Mouse (Mus musculus) midbrain, embryonic 14.5 days (tissue): Measurements from ENCODE around the gene Rgl1. TPM values are rescaled to one million over a fixed set of nuclear protein-coding genes. Genes with fewer than 3 reads are reported as not detected.
"Not testable (repeated sequence)": the region's sequence is repeated elsewhere in the genome, so short reads cannot be mapped to it uniquely, and the experiment has no call there.

Experiments
- ATAC-seq: fragments of 200-750 bp; cut with Nextera tagmentation; 2 replicates; pipeline ENCODE4 v1.8.0; 2017; ENCODE audit warnings: moderate number of reproducible peaks, moderate library complexity; ENCODE audit not compliant: low FRiP score, low TSS enrichment
- DNase-seq: peaks from one replicate; pipeline ENCODE4 v3.0.0-alpha.2; 2015
- H3K27ac ChIP-seq: fragments of 300-500 bp; sonication (generic); replicated peaks from 2 replicates; pipeline ENCODE4 v1.5.1; 2014; ENCODE audit warnings: mild to moderate bottlenecking, low read depth, low read length, moderate library complexity
- H3K27me3 ChIP-seq: fragments of 300-500 bp; sonication (generic); 2 replicates; pipeline ENCODE4 v1.6.1; 2014; ENCODE audit warnings: low read length, control low read depth, mixed read lengths; ENCODE audit not compliant: control insufficient read depth, insufficient read depth
- H3K36me3 ChIP-seq: fragments of 300-500 bp; sonication (generic); 2 replicates; pipeline ENCODE4 v1.6.1; 2014; ENCODE audit warnings: low read length, control low read depth; ENCODE audit not compliant: control insufficient read depth, insufficient read depth
- H3K4me1 ChIP-seq: fragments of 300-500 bp; sonication (generic); 2 replicates; pipeline ENCODE4 v1.6.1; 2014; ENCODE audit warnings: mild to moderate bottlenecking, antibody characterized with exemption, low read length, control low read depth; ENCODE audit not compliant: control insufficient read depth, insufficient read depth
- H3K4me2 ChIP-seq: fragments of 300-500 bp; sonication (generic); 2 replicates; pipeline ENCODE4 v1.6.1; 2014; ENCODE audit warnings: mild to moderate bottlenecking, low read length, moderate library complexity
- H3K4me3 ChIP-seq: fragments of 300-500 bp; sonication (generic); replicated peaks from 2 replicates; pipeline ENCODE4 v1.5.1; 2014; ENCODE audit warnings: low read depth, low read length
- H3K9ac ChIP-seq: fragments of 300-500 bp; sonication (generic); replicated peaks from 2 replicates; pipeline ENCODE4 v1.6.1; 2014; ENCODE audit warnings: mild to moderate bottlenecking, low read length, moderate library complexity
- H3K9me3 ChIP-seq: fragments of 300-500 bp; sonication (generic); 2 replicates; pipeline ENCODE4 v1.6.1; 2016; ENCODE audit warnings: low read length, control low read depth, mixed read lengths; ENCODE audit not compliant: control insufficient read depth
- WGBS: fragments of 180-500 bp; shearing (Covaris S2); extraction: QIAGEN DNeasy Blood & Tissue Kit; methylation state at CpG from one replicate; pipeline ENCODE4 v1.1.7; 2014; 5-methylcytosine and 5-hydroxymethylcytosine counted together
- polyA plus RNA-seq: library from polyadenylated mRNA; unstranded; fragments of >200 nt; fragmentation: Nextera tagmentation; extraction: Ambion mirVana; gene quantifications from 2 replicates; pipeline ENCODE4 v1.2.1, GENCODE M21; 2014

Gene Rgl1
- polyA plus RNA-seq, 1 experiment from 2014 or later = 16.6 TPM

- Histone ChIP-seq H3K9ac (no peak overlapping the region), H3K27ac (no peak overlapping the region), H3K4me3 (no peak overlapping the region), H3K4me1 (peaks cover 11% of the 10 kb centered on the region; the same call in 1 of the 2 replicates), H3K27me3 (no peaks in the 10 kb centered on the region), H3K36me3 (no peaks in the 10 kb centered on the region), H3K9me3 (no peaks in the 10 kb centered on the region), H3K4me2 (no peak overlapping the region)
- DNase-seq (peak; percentile 69), ATAC-seq (no peak)
- 34% methylated on average over 12 of the region's 12 CpGs for WGBS
These were observed 24.1 kb upstream of the Rgl1 start for GRCm38 (mm10) chr1:152790254-152790653.

GRCm38 (mm10) chr1:152788121-152788660 is 22.0 kb upstream of the Rgl1 start:
- Histone ChIP-seq H3K27ac (no peak overlapping the region), H3K4me2 (no peak overlapping the region), H3K4me1 (peaks cover 6% of the 10 kb centered on the region; the same call in 1 of the 2 replicates), H3K9ac (no peak overlapping the region), H3K27me3 (no peaks in the 10 kb centered on the region), H3K4me3 (no peak overlapping the region), H3K9me3 (no peaks in the 10 kb centered on the region), H3K36me3 (no peaks in the 10 kb centered on the region)
- DNase-seq (no peak), ATAC-seq (no peak)
- WGBS = 20% methylated on average over 4 of the region's 4 CpGs

GRCm38 (mm10) chr1:152786953-152787352 is 20.8 kb upstream of the Rgl1 start:
- ATAC-seq (no peak), DNase-seq (no peak)
- H3K36me3 ChIP-seq = no peaks in the 10 kb centered on the region
- no peak overlapping the region for H3K4me3 ChIP-seq
- H3K4me2 ChIP-seq = no peak overlapping the region
- no peaks in the 10 kb centered on the region for H3K9me3 ChIP-seq
- H3K4me1 ChIP-seq = no peaks in the 10 kb centered on the region
- WGBS = 92% methylated on average over 4 of the region's 4 CpGs
- H3K9ac ChIP-seq = no peak overlapping the region
- no peaks in the 10 kb centered on the region for H3K27me3 ChIP-seq
- H3K27ac ChIP-seq = no peak overlapping the region

GRCm38 (mm10) chr1:152785446-152785845 is 19.3 kb upstream of the Rgl1 start:
- not testable (repeated sequence) for H3K4me1 ChIP-seq, H3K4me3 ChIP-seq, H3K4me2 ChIP-seq, ATAC-seq, H3K9ac ChIP-seq, H3K27ac ChIP-seq, H3K36me3 ChIP-seq, DNase-seq, H3K27me3 ChIP-seq, H3K9me3 ChIP-seq
- WGBS = 86% methylated on average over 3 of the region's 3 CpGs

- Histone ChIP-seq H3K4me1 (no peaks in the 10 kb centered on the region), H3K9ac (no peak overlapping the region), H3K27me3 (no peaks in the 10 kb centered on the region), H3K4me2 (no peak overlapping the region), H3K27ac (no peak overlapping the region), H3K4me3 (no peak overlapping the region), H3K9me3 (no peaks in the 10 kb centered on the region), H3K36me3 (no peaks in the 10 kb centered on the region)
- DNase-seq = no peak
- WGBS = 98% methylated on average over 8 of the region's 8 CpGs
- ATAC-seq = no peak
These were observed 18.5 kb upstream of the Rgl1 start for GRCm38 (mm10) chr1:152784620-152785019.

- ATAC-seq (no peak), DNase-seq (peak; percentile 60)
- Histone ChIP-seq H3K4me1 (no peaks in the 10 kb centered on the region), H3K4me3 (no peak overlapping the region), H3K27ac (no peak overlapping the region), H3K9me3 (no peaks in the 10 kb centered on the region), H3K27me3 (no peaks in the 10 kb centered on the region), H3K36me3 (peaks cover 25% of the 10 kb centered on the region), H3K9ac (no peak overlapping the region), H3K4me2 (no peak overlapping the region)
- 35% methylated on average over 10 of the region's 10 CpGs for WGBS
These were observed 13.1 kb upstream of the Rgl1 start for GRCm38 (mm10) chr1:152779071-152779737.

GRCm38 (mm10) chr1:152774601-152775000 is 8.4 kb upstream of the Rgl1 start:
- not testable (repeated sequence) for DNase-seq, H3K9me3 ChIP-seq, ATAC-seq, H3K4me3 ChIP-seq, H3K27ac ChIP-seq, H3K4me1 ChIP-seq, H3K9ac ChIP-seq, H3K27me3 ChIP-seq, H3K4me2 ChIP-seq
- WGBS = 97% methylated on average over 3 of the region's 3 CpGs
- H3K36me3 ChIP-seq = peaks cover 69% of the 10 kb centered on the region

GRCm38 (mm10) chr1:152771016-152771415 is 4.9 kb upstream of the Rgl1 start:
- H3K9me3 ChIP-seq = no peaks in the 10 kb centered on the region
- H3K27ac ChIP-seq = no peak overlapping the region
- DNase-seq (no peak), ATAC-seq (no peak)
- no peak overlapping the region for H3K4me3 ChIP-seq
- H3K27me3 ChIP-seq = no peaks in the 10 kb centered on the region
- WGBS = 91% methylated on average over 9 of the region's 9 CpGs
- H3K36me3 ChIP-seq = peaks cover 69% of the 10 kb centered on the region
- H3K4me1 ChIP-seq = peaks cover 8% of the 10 kb centered on the region; the same call in 1 of the 2 replicates
- H3K9ac ChIP-seq = no peak overlapping the region
- H3K4me2 ChIP-seq = no peak overlapping the region
